Mouse (Mus musculus): ENCODE measurements around the gene Ascl5. TPM values are rescaled to one million over a fixed set of nuclear protein-coding genes. Genes with fewer than 3 reads are reported as not detected.

Ascl5 gene
- not detected for total RNA-seq (2023)

DNA sequence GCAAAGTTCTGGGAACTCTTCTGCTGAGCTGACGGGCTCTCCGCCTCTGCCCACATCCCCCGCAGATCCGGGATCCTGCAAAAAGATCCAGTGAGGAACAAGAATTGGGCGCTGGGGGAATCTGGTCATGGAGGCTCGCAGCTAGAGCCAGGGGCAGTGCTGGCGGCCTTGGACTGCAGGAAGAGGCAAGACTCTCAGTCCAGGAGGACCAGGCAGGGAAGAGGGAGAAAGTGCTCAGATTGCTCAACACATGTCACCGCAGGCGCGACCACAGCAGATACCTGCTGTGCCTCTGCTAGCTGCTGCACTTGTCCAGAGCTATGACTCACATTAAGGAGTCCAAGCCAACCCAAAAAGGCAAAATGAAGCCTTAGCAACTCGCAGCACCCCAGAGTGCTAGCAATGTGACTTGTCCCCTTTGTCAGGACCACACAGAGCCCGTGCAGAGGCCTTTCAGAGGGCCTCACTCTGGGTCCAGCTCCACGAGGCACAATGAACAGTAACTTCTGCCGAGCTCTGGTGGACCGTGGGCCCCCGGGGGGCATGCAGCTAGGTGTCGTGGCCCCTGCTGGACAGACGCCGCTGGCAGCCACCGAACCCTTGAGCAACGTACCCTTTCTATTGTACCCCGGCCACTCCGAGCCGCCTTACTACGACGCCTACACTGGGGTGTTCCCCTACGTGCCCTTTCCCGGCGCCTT is at the start of gene Ascl5:
Ascl5 (plus strand) TSS at position 493 of the 701 bp plus-strand sequence.

DNA sequence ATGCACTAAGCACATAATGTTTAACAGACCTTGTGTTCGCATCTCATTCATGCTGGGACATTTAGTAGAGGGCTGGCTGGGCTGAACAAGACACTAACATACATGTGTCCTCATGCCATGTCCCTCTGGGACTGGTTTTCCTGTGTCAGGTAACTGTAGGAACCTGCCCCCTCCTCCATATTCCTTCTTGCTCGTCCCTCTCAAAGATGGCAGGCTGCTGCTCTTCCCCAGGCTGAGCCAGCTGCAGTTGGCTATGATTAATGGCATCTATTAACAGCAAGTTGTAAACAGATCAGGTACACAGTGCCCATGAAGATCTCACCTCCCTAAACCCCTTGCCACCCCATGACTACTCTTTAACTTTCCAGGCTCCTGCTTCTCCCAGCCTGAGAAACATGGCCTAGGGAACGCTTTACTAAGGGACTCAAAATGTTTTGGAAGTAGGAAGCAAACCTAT is 44.3 kb upstream of the Ascl5 start, which contains the start of gene Igfn1:
Igfn1 (minus strand) TSS at position 51 of the 457 bp plus-strand sequence.

DNA sequence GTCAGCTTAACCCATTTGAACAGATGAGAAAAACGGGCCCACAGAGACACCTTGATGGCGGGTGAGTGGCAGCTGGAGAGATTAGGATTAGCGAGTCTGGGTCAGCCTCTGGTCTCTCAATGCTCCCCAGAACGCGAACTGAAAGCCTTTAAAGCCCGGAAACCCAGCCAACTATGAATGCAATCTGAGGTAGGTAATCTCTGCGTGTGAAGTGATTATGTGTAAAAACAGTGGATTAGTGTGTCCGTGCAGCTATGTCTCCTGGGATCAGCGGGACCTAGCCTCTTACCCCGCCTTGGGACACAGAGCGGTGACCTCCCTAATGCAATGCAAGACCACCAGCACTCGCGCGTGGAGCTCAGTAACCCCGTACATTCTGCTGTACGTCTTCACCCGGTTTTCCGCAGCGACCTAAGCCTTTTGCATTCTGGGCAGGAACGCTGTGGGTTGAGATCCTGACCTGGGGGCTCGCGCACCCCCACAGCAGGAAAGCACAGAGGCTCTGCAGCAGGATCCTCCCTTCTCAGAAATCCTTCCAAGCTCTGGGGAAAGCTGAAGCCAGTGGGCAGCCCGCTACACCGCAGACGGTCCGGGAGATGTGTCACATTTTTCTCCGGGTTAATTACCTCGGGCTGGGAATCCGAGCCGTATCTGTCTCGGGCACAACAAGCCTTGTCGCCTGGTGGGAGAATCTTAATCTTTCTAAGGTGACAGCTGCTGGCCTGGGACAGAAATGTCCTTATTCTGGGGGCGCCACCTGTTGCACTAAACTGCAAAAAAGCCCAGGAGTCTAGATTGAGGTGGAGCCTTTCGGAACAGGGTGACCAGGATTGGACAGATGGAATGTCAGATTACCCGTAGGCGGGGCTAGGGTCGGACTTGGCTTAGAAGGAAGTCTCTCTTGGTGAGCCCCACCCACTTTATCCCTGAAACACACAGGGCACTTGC is 43.1 kb upstream of the Ascl5 start, which contains the start of gene Tmem9:
Tmem9 (plus strand) TSS at position 940 of the 948 bp plus-strand sequence.

DNA sequence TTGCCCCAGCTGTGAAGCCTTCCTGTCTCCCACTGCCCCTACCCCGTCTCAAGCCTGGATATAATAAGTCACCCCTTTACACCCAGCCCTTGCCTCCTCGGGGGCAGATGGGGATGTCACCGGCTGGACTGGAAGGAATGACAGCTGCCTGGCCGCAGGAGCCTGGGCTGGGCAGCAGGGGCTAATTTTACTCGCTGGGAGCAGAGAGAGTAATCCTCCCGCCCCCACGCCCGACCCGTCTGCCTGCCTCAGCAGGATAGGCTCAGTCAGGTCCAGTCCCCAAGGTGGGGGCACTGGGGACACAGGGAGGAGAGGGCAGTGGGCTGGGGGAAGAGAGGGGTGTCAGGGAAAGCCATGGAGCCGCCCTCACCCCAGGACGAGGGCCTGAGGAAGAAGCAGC is 1.9 kb downstream of the Ascl5 start, which contains the start of gene Cacna1s:
Cacna1s (plus strand) TSS at position 204 of the 400 bp plus-strand sequence.

Other genes starting within 250 kb of the Ascl5 start
- 1.2 TPM for gene Lad1, start 232.2 kb upstream of the Ascl5 start, total RNA-seq (2023)
- not detected for gene Tnnt2, start 214.4 kb upstream of the Ascl5 start, total RNA-seq (2023)
- not detected for gene Pkp1, start 131.6 kb upstream of the Ascl5 start, total RNA-seq (2023)
- gene Igfn1, start 44.5 kb upstream of the Ascl5 start, total RNA-seq (2023), result not detected
- 11.8 TPM for gene Tmem9, start 42.7 kb upstream of the Ascl5 start, total RNA-seq (2023)
- 0.55 TPM for gene Cacna1s, start 1.9 kb downstream of the Ascl5 start, total RNA-seq (2023)
- 364 TPM for gene Kif21b, start 80.6 kb downstream of the Ascl5 start, total RNA-seq (2023)
- gene Mroh3, start 162.0 kb downstream of the Ascl5 start, total RNA-seq (2023), result not detected
- gene Inava, start 183.5 kb downstream of the Ascl5 start, total RNA-seq (2023), result not detected
- gene Gpr25, start 210.1 kb downstream of the Ascl5 start, total RNA-seq (2023), result not detected

Measured in CD8-positive naive resting alpha-beta T cell, adult 57 days (primary cell).